Mouse (Mus musculus) kidney, embryonic 16.5 days (tissue): ENCODE results near the gene Ctnnd2. TPM values are rescaled to one million over a fixed set of nuclear protein-coding genes. Genes with fewer than 3 reads are reported as not detected.
A peak's percentile ranks its signal among the peaks of the same experiment; 100 is the strongest.

Experiments
- ATAC-seq: fragments of 200-750 bp; cut with Nextera tagmentation; 2 replicates; pipeline ENCODE4 v1.8.0; 2017; ENCODE audit warnings: moderate TSS enrichment; ENCODE audit not compliant: low FRiP score, low TSS enrichment
- H3K27ac ChIP-seq: fragments of 300-500 bp; sonication (generic); 2 replicates; pipeline ENCODE4 v1.5.1; 2014; ENCODE audit warnings: low read length
- H3K27me3 ChIP-seq: fragments of 300-500 bp; sonication (generic); 2 replicates; pipeline ENCODE4 v1.6.1; 2014; ENCODE audit warnings: low read length, control low read depth, mixed read lengths; ENCODE audit not compliant: insufficient read depth
- H3K36me3 ChIP-seq: fragments of 300-500 bp; sonication (generic); 2 replicates; pipeline ENCODE4 v1.6.1; 2014; ENCODE audit warnings: low read length, control low read depth, mixed read lengths; ENCODE audit not compliant: insufficient read depth
- H3K4me1 ChIP-seq: fragments of 300-500 bp; sonication (generic); 2 replicates; pipeline ENCODE4 v1.6.1; 2014; ENCODE audit warnings: low read length, control low read depth, mixed read lengths; ENCODE audit not compliant: insufficient read depth
- H3K4me2 ChIP-seq: fragments of 300-500 bp; sonication (generic); replicated peaks from 2 replicates; pipeline ENCODE4 v1.6.1; 2014; ENCODE audit warnings: low read depth, low read length
- H3K4me3 ChIP-seq: fragments of 300-500 bp; sonication (generic); 2 replicates; pipeline ENCODE4 v1.5.1; 2014; ENCODE audit warnings: mild to moderate bottlenecking, low read length
- H3K9ac ChIP-seq: fragments of 300-500 bp; sonication (generic); replicated peaks from 2 replicates; pipeline ENCODE4 v1.6.1; 2014; ENCODE audit warnings: low read length
- H3K9me3 ChIP-seq: fragments of 300-500 bp; sonication (generic); 2 replicates; pipeline ENCODE4 v1.6.1; 2016; ENCODE audit warnings: low read length, control low read depth
- WGBS: fragments of 180-500 bp; shearing (Covaris S2); extraction: QIAGEN DNeasy Blood & Tissue Kit; methylation state at CpG from one replicate; pipeline ENCODE4 v1.1.7; 2014; 5-methylcytosine and 5-hydroxymethylcytosine counted together
- polyA plus RNA-seq: library from polyadenylated mRNA; unstranded; fragments of >200 nt; fragmentation: Nextera tagmentation; extraction: Ambion mirVana; gene quantifications from 2 replicates; pipeline ENCODE4 v1.2.1, GENCODE M21; 2015

Ctnnd2 gene
- polyA plus RNA-seq, 1 experiment from 2014 or later, result 3.6 TPM

DNA sequence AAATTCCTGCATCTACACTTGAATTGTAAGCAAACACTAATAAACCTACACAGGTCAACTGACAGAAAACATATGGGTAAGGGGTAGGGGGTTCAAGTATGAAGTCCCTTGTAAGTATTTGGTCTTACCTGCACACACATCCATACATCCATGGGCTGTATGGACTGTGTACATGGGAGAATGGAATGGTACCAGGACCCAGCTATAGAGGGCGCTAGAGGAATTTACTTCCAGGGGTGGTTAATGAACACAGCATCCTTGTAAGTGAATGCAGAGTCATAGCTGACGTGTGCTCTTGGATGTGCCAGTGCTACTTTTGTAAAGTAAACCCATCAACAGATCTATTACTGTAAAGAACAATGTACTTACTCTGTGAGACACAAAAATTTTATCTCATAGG lies 254.9 kb downstream of the Ctnnd2 start:
- Histone ChIP-seq H3K9me3 (no peaks in the 10 kb centered on the region), H3K27ac (no peak overlapping the region), H3K4me2 (no peak overlapping the region), H3K36me3 (no peaks in the 10 kb centered on the region), H3K27me3 (no peaks in the 10 kb centered on the region), H3K4me3 (no peak overlapping the region), H3K9ac (no peak overlapping the region), H3K4me1 (no peaks in the 10 kb centered on the region)
- no peak for ATAC-seq
- 22% methylated on average over 2 of the region's 2 CpGs for WGBS

DNA sequence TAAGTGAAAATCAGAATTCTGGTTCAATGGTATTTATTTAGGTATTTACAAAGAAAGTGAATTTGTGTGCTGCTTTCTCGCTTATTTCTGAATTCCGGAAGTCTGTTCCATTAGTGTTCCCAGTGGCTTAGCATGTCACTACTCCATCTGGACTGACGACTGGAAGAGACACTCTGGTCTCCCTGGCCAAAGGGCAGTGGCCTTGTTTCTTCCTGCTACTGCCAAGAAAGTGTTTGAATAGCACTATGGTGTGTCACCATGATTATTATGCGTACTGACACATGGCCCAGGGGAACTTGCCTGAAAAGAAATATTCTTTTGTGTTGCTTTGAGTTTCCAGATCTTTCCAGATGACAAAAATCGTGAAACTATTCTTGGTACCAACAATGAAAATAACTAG lies 266.7 kb downstream of the Ctnnd2 start:
- Histone ChIP-seq H3K9ac (no peak overlapping the region), H3K27me3 (no peaks in the 10 kb centered on the region), H3K4me3 (no peak overlapping the region), H3K4me2 (no peak overlapping the region), H3K4me1 (no peaks in the 10 kb centered on the region), H3K9me3 (no peaks in the 10 kb centered on the region), H3K27ac (no peak overlapping the region), H3K36me3 (no peaks in the 10 kb centered on the region)
- 76% methylated on average over 5 of the region's 5 CpGs for WGBS
- ATAC-seq, result no peak

DNA sequence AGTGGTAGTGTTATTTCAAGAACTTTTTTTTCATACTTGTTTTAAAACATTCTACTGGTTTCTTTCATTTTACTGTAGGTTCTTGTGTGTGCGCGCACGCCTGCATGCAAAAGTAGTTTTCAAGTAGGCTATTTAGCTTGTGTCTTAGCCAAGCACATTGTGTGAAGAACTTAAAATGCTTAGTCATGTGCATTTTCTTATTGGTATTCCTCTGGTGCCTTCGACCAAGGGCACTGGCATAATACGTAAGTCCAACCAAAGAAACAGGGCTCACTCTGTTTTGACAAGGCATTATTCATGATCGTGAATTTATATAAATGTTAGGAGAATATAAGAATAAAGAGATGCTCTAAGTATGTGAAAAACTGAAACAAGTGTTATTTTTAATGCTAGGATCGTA lies 278.4 kb downstream of the Ctnnd2 start:
- no peaks in the 10 kb centered on the region for H3K4me1 ChIP-seq
- H3K36me3 ChIP-seq, result no peaks in the 10 kb centered on the region
- H3K27me3 ChIP-seq, result no peaks in the 10 kb centered on the region
- no peak overlapping the region for H3K9ac ChIP-seq
- H3K4me3 ChIP-seq, result no peak overlapping the region
- no peaks in the 10 kb centered on the region for H3K9me3 ChIP-seq
- no peak overlapping the region for H3K27ac ChIP-seq
- no peak for ATAC-seq
- H3K4me2 ChIP-seq, result no peak overlapping the region
- 92% methylated on average over 7 of the region's 7 CpGs for WGBS

- Histone ChIP-seq H3K4me2 (no peak overlapping the region), H3K4me3 (no peak overlapping the region), H3K9me3 (no peaks in the 10 kb centered on the region), H3K36me3 (no peaks in the 10 kb centered on the region), H3K4me1 (no peaks in the 10 kb centered on the region), H3K9ac (no peak overlapping the region), H3K27me3 (no peaks in the 10 kb centered on the region), H3K27ac (no peak overlapping the region)
- WGBS, result 52% methylated on average over 5 of the region's 5 CpGs
- no peak for ATAC-seq
Measured at GRCm38 (mm10) chr15:30451921-30452320, 279.5 kb downstream of the Ctnnd2 start.

DNA sequence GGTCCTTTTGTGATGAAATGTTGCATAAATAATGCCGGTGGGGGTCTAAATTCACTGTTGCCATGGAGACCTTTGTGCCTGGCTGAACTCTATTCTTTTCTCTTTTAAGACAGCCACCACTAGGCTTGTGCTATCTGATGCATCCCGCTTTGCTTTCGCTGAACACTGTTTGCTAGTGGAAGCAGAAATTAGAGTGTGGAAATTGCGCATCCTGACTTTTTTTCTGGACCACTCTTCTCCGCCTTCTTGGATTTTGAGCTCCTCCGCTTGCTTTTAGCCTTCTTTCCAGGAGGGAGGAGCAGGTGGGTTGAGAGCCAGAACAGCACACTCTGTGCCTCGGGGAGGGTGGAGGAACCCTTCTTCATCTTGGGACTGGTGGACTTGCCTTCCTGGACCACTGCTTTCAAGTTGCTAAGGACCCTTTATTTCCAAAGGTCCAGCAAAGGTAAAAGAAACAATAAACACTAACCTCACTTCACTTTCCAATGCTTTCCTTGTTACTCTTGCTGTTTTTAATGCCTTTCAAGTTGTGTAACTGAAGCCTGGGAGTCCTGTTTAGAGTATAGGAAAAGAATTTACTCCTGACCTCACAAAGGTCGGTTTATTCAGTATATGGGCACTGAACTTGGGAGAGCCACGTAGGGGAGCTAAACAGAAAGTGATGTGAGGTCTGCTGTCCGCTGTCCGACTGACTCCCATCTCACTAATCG lies 285.3 kb downstream of the Ctnnd2 start:
- H3K4me1 ChIP-seq, result no peaks in the 10 kb centered on the region
- WGBS, result 57% methylated on average over 12 of the region's 12 CpGs

GRCm38 (mm10) chr15:30458671-30459070 lies 286.3 kb downstream of the Ctnnd2 start:
- no peak overlapping the region for H3K27ac ChIP-seq
- H3K4me3 ChIP-seq, result no peak overlapping the region
- H3K4me2 ChIP-seq, result no peak overlapping the region
- no peaks in the 10 kb centered on the region for H3K36me3 ChIP-seq
- no peak overlapping the region for H3K9ac ChIP-seq
- 60% methylated on average over 5 of the region's 5 CpGs for WGBS
- no peaks in the 10 kb centered on the region for H3K9me3 ChIP-seq
- H3K27me3 ChIP-seq, result no peaks in the 10 kb centered on the region
- H3K4me1 ChIP-seq, result no peaks in the 10 kb centered on the region
- ATAC-seq, result no peak

More for the DNA sequence above, 285.3 kb downstream of the Ctnnd2 start:
- H3K4me2 ChIP-seq, result no peak overlapping the region
- no peak overlapping the region for H3K27ac ChIP-seq
- H3K9ac ChIP-seq, result no peak overlapping the region
- H3K27me3 ChIP-seq, result no peaks in the 10 kb centered on the region
- ATAC-seq, result no peak
- no peak overlapping the region for H3K4me3 ChIP-seq
- H3K9me3 ChIP-seq, result no peaks in the 10 kb centered on the region
- no peaks in the 10 kb centered on the region for H3K36me3 ChIP-seq

GRCm38 (mm10) chr15:30460341-30461125 lies 288.1 kb downstream of the Ctnnd2 start:
- Histone ChIP-seq H3K4me3 (no peak overlapping the region), H3K27ac (no peak overlapping the region), H3K9ac (no peak overlapping the region), H3K27me3 (no peaks in the 10 kb centered on the region), H3K4me2 (no peak overlapping the region), H3K9me3 (no peaks in the 10 kb centered on the region), H3K4me1 (no peaks in the 10 kb centered on the region), H3K36me3 (no peaks in the 10 kb centered on the region)
- 49% methylated on average over 9 of the region's 9 CpGs for WGBS
- ATAC-seq, result no peak

DNA sequence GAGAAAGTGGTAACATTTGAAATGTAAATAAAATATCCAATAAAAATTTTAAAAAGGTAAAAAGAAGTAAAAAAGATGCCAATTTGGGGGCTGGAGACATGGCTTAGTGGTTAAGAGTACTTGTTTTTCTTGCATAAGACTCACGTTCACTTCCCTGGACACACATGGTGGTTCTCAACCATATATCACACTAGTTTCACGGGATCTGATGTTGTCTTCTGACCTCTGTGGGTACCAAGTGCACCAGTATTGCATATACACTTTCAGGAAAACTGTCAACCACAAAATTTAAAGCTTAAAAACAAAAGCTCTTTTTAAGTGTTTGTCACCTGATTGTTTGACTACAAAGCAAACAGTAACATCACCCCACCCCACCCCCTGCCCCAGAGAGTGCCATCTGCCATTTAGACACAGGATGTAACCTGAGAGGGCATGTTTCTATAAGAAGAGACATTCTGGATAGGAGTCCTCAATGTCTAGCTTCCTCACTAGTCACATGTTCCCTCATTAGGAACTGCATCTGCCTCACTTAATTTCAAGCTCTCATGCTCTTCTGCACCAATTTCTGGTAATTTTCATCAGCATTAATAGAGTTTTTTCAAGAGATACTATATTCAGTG lies 290.5 kb downstream of the Ctnnd2 start:
- ATAC-seq, result peak; percentile 61; the same call in 1 of the 2 replicates
- no peaks in the 10 kb centered on the region for H3K4me1 ChIP-seq
- no peak overlapping the region for H3K27ac ChIP-seq
- 22% methylated on average over 2 of the region's 2 CpGs for WGBS
- H3K9ac ChIP-seq, result no peak overlapping the region
- H3K27me3 ChIP-seq, result no peaks in the 10 kb centered on the region
- H3K4me2 ChIP-seq, result no peak overlapping the region
- no peaks in the 10 kb centered on the region for H3K9me3 ChIP-seq
- no peaks in the 10 kb centered on the region for H3K36me3 ChIP-seq
- H3K4me3 ChIP-seq, result no peak overlapping the region

DNA sequence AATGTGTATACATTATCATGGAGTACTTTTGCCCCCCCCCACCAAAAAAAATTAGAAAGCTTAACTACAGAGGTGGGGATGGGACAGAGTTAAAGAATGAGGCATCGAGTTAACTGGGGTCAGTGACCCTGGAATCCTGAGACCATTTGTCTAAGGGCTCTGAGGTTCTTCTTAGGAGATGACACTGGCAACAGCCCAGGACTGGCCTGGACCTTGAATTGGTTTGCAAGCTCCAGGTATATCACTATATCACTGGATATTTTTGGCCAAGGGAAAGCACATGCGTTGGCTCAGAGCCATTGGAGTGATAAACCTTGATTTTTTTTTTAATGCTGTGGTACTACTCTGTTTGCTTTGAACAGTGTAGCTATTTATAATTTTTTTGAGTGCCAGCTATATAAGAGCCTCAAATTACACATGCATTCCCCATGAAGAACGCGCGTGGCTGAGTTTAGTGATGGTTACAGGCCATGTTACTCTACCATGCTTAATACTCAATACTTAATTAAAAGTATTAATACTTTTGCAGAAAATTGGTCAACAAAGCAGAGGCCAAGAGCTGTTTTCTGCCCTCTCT lies 291.2 kb downstream of the Ctnnd2 start:
- no peak overlapping the region for H3K4me3 ChIP-seq
- no peaks in the 10 kb centered on the region for H3K9me3 ChIP-seq
- no peak overlapping the region for H3K9ac ChIP-seq
- ATAC-seq, result no peak
- no peaks in the 10 kb centered on the region for H3K36me3 ChIP-seq
- no peaks in the 10 kb centered on the region for H3K27me3 ChIP-seq
- no peak overlapping the region for H3K4me2 ChIP-seq
- H3K27ac ChIP-seq, result no peak overlapping the region
- 66% methylated on average over 5 of the region's 5 CpGs for WGBS
- no peaks in the 10 kb centered on the region for H3K4me1 ChIP-seq
